Mouse (Mus musculus) erythroblast, embryonic 14.5 days (primary cell): ENCODE data around the gene Mcm3.

ENCODE experiments used
- GATA1 ChIP-seq: IDR thresholded peaks from 2 replicates; pipeline ENCODE4 v1.6.1; 2012; ENCODE audit warnings: low read length, inconsistent platforms, mixed read lengths
- TAL1 ChIP-seq: IDR thresholded peaks from 3 replicates; pipeline ENCODE4 v1.6.1; 2012; ENCODE audit warnings: low read length, inconsistent platforms, mixed read lengths

DNA sequence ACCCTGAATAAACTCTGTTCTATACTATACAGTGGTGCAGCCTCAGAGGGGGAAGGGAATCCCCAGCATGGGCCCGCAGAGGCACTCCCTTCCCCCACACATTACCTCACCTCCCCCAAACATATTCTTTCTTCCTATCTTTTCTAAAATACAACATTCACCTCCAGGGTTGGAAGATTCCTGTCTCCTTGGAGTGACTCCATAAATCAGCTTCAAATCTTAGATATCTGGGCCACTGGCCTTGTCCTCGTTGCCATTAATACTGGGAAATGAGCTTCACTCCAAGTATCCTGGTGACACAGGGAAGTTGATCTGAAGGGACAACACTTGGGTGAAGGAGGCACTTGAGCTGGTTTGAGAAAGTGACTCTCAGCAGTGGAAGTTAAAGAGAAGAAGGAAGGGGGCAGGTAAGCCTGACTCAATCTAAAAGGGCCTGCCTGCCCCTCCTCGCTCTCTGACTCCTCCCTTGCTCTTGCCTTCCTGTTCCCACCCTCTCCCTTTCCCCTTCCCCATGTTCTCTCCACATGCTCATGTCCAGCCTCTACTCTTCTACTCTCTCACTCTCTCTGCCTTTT is 16.5 kb upstream of the Mcm3 start:
- TF ChIP-seq GATA1 (no peak), TAL1 (no peak)
